Mouse (Mus musculus) MEL (cell line): ENCODE results near the gene Col5a3. TPM values are rescaled to one million over a fixed set of nuclear protein-coding genes. Genes with fewer than 3 reads are reported as not detected.
"Not testable (repeated sequence)": the region's sequence is repeated elsewhere in the genome, so short reads cannot be mapped to it uniquely, and the experiment has no call there.

Experiments used
- DNase-seq: peaks from one replicate; pipeline ENCODE4 v3.0.0; 2011; ENCODE audit warnings: low read depth, low spot score
- H3K27ac ChIP-seq: 2 replicates; pipeline ENCODE4 v1.5.1; 2012; ENCODE audit warnings: low read depth, mild to moderate bottlenecking, control low read depth, low read length, moderate library complexity; ENCODE audit not compliant: control insufficient read depth
- H3K27me3 ChIP-seq, 2 experiments: fragments of 150-350 bp in 1 of 2; sonication (generic) in 1 of 2; 2 replicates each; pipeline ENCODE4 v1.6.1; 2012; ENCODE audit warnings: low read length in 2 of 2, mild to moderate bottlenecking in 2 of 2, improper control_type of control experiment in 1 of 2, moderate library complexity in 1 of 2; ENCODE audit not compliant: insufficient read depth in 2 of 2, control insufficient read depth in 1 of 2
- H3K36me3 ChIP-seq, 2 experiments: 2 replicates each; pipeline ENCODE4 v1.6.1; 2012 to 2014; ENCODE audit warnings: low read length in 2 of 2, improper control_type of control experiment in 1 of 2, inconsistent platforms in 1 of 2, mild to moderate bottlenecking in 1 of 2; ENCODE audit not compliant: insufficient read depth in 2 of 2, control insufficient read depth in 1 of 2
- H3K4me1 ChIP-seq, 2 experiments: fragments of 150-350 bp in 1 of 2; sonication (generic) in 1 of 2; 2 replicates each; pipeline ENCODE4 v1.6.1; 2012; ENCODE audit warnings: low read length in 2 of 2, improper control_type of control experiment in 1 of 2, mild to moderate bottlenecking in 1 of 2; ENCODE audit not compliant: insufficient read depth in 2 of 2, control insufficient read depth in 1 of 2
- H3K4me3 ChIP-seq, 2 experiments: fragments of 150-350 bp in 1 of 2; sonication (generic) in 1 of 2; 2 replicates each; pipeline ENCODE4 v1.5.1; 2012; ENCODE audit warnings: low read depth in 2 of 2, low read length in 2 of 2, mild to moderate bottlenecking in 2 of 2, moderate library complexity in 2 of 2, control low read depth in 1 of 2, improper control_type of control experiment in 1 of 2; ENCODE audit not compliant: control insufficient read depth in 1 of 2, insufficient read depth in 1 of 2
- H3K79me2 ChIP-seq: 2 replicates; pipeline ENCODE4 v1.6.1; 2012; ENCODE audit warnings: mild to moderate bottlenecking, low read length, moderate library complexity; ENCODE audit not compliant: control insufficient read depth, poor library complexity, insufficient read depth
- H3K9ac ChIP-seq: 2 replicates; pipeline ENCODE4 v1.6.1; 2012; ENCODE audit warnings: low read depth, mild to moderate bottlenecking, control low read depth, low read length, moderate library complexity; ENCODE audit not compliant: control insufficient read depth, poor library complexity, severe bottlenecking
- H3K9me3 ChIP-seq: fragments of 150-350 bp; sonication (generic); replicated peaks from 2 replicates; pipeline ENCODE4 v1.6.1; 2012; ENCODE audit warnings: mild to moderate bottlenecking, low read length, improper control_type of control experiment, moderate library complexity; ENCODE audit not compliant: insufficient read depth
- EP300 ChIP-seq, 2 experiments: IDR thresholded peaks; 2 replicates each; pipeline ENCODE4 v1.6.1; 2011; ENCODE audit warnings: improper control_type of control experiment in 2 of 2, low read length in 2 of 2, low read depth in 1 of 2, mild to moderate bottlenecking in 1 of 2
- POLR2AphosphoS5 ChIP-seq: IDR thresholded peaks from 2 replicates; pipeline ENCODE4 v1.6.1; 2012; ENCODE audit warnings: low read depth, borderline replicate concordance, mild to moderate bottlenecking, inconsistent platforms, low read length, moderate library complexity, mixed read lengths
- TBP ChIP-seq: IDR thresholded peaks from 2 replicates; pipeline ENCODE4 v1.8.0; 2011; ENCODE audit warnings: low read depth, low read length, improper control_type of control experiment
- USF2 ChIP-seq, 2 experiments: IDR thresholded peaks; 2 replicates each; pipeline ENCODE4 v1.6.1; 2011 to 2012; ENCODE audit warnings: improper control_type of control experiment in 2 of 2, low read length in 2 of 2, borderline replicate concordance in 1 of 2, inconsistent platforms in 1 of 2, low read depth in 1 of 2, mild to moderate bottlenecking in 1 of 2; ENCODE audit not compliant: insufficient read depth in 1 of 2
- ZMIZ1 ChIP-seq: IDR thresholded peaks from 2 replicates; pipeline ENCODE4 v1.6.1; 2012; ENCODE audit warnings: low read depth, mild to moderate bottlenecking, inconsistent platforms, low read length, improper control_type of control experiment, moderate library complexity
- ZNF384 ChIP-seq: IDR thresholded peaks from 2 replicates; pipeline ENCODE4 v1.6.1; 2012; ENCODE audit warnings: low read depth, mild to moderate bottlenecking, inconsistent platforms, low read length, improper control_type of control experiment
- polyA plus RNA-seq, 2 experiments: library from polyadenylated mRNA; stranded (reverse) in 1 of 2; unstranded in 1 of 2; fragments of >175 nt in 1 of 2; fragments of >200 nt in 1 of 2; gene quantifications; 2 replicates each; pipeline versions ENCODE4 v1.2.1 to v1.2.4; 2012; ENCODE audit warnings: low replicate concordance in 2 of 2, low read depth in 1 of 2; ENCODE audit not compliant: insufficient read length in 2 of 2, insufficient read depth in 1 of 2, missing spikeins in 1 of 2
- total RNA-seq: library from RNA; depleted of rRNA; stranded (reverse); fragments of 300-350 nt; gene quantifications from 2 replicates; pipeline ENCODE4 v1.2.3, GENCODE M21; 2012

The Col5a3 gene
- total and polyA plus RNA-seq, 3 experiments = 0.08 to 0.53 TPM; not detected in 1

GRCm38 (mm10) chr9:20837184-20837947 lies 22.5 kb upstream of the Col5a3 start:
- Histone ChIP-seq H3K9ac (no peak overlapping the region), H3K4me1 (peaks cover 0 to 6% of the 10 kb centered on the region in 2 experiments; a peak in 2 of 4 replicates), H3K79me2 (no peaks in the 10 kb centered on the region), H3K9me3 (no peaks in the 10 kb centered on the region), H3K27ac (no peak overlapping the region), H3K27me3 (peaks cover 19 to 22% of the 10 kb centered on the region in 2 experiments), H3K4me3 (no peak overlapping the region), H3K36me3 (0 out of 4 replicates have a peak, but pooled peaks cover 0 to under 1% of the 10 kb centered on the region in 2 experiments)
- no peak for DNase-seq
- TF ChIP-seq POLR2AphosphoS5 (peak; percentile 95; the same call in 1 of the 2 replicates), ZNF384 (no peak)

GRCm38 (mm10) chr9:20835431-20835954 lies 20.6 kb upstream of the Col5a3 start:
- not testable (repeated sequence) for H3K27ac ChIP-seq, H3K4me1 ChIP-seq, DNase-seq

GRCm38 (mm10) chr9:20834881-20835280 lies 20.0 kb upstream of the Col5a3 start:
- no peak for DNase-seq
- Histone ChIP-seq H3K36me3 (no peaks in the 10 kb centered on the region), H3K27ac (no peak overlapping the region), H3K9ac (no peak overlapping the region), H3K4me1 (no peaks in the 10 kb centered on the region), H3K27me3 (peaks cover 25 to 27% of the 10 kb centered on the region in 2 experiments), H3K4me3 (no peak overlapping the region), H3K9me3 (no peaks in the 10 kb centered on the region), H3K79me2 (no peaks in the 10 kb centered on the region)
- peak; percentile 67 for TF ChIP-seq TBP
- no peak for TF ChIP-seq EP300 (IDR thresholded peaks at IDR 0.05; ENCODE audit: low read depth in 1 of 2, low read length in 2 of 2)
- no peak for TF ChIP-seq ZMIZ1
- no peak for TF ChIP-seq USF2 (IDR thresholded peaks at IDR 0.05; ENCODE audit: borderline replicate concordance in 1 of 2, insufficient read depth in 1 of 2, low read depth in 1 of 2, low read length in 2 of 2)

More at GRCm38 (mm10) chr9:20835431-20835954, 20.6 kb upstream of the Col5a3 start:
- H3K9me3 ChIP-seq, H3K36me3 ChIP-seq, H3K79me2 ChIP-seq, H3K4me3 ChIP-seq, H3K9ac ChIP-seq: not testable (repeated sequence)
- peaks cover 20 to 24% of the 10 kb centered on the region in 2 experiments for H3K27me3 ChIP-seq
